Mouse (Mus musculus) embryonic facial prominence, embryonic 13.5 days (tissue): ENCODE data around the gene Zp1. TPM values are rescaled to one million over a fixed set of nuclear protein-coding genes. Genes with fewer than 3 reads are reported as not detected.

Experiments
- ATAC-seq: fragments of 200-750 bp; cut with Nextera tagmentation; 2 replicates; pipeline ENCODE4 v1.8.0; 2017; ENCODE audit warnings: low read depth; ENCODE audit not compliant: insufficient number of reproducible peaks, insufficient read depth, low FRiP score, low TSS enrichment
- H3K27ac ChIP-seq: fragments of 300-500 bp; sonication (generic); 2 replicates; pipeline ENCODE4 v1.5.1; 2015; ENCODE audit warnings: moderate library complexity, mild to moderate bottlenecking, inconsistent platforms
- H3K27me3 ChIP-seq: fragments of 300-500 bp; sonication (generic); 2 replicates; pipeline ENCODE4 v1.6.1; 2015; ENCODE audit warnings: mild to moderate bottlenecking, inconsistent platforms
- H3K36me3 ChIP-seq: fragments of 300-500 bp; sonication (generic); 2 replicates; pipeline ENCODE4 v1.6.1; 2015; ENCODE audit warnings: mild to moderate bottlenecking, inconsistent platforms
- H3K4me1 ChIP-seq: fragments of 300-500 bp; sonication (generic); 2 replicates; pipeline ENCODE4 v1.6.1; 2015; ENCODE audit warnings: inconsistent platforms
- H3K4me2 ChIP-seq: fragments of 300-500 bp; sonication (generic); 2 replicates; pipeline ENCODE4 v1.6.1; 2015; ENCODE audit warnings: moderate library complexity, mild to moderate bottlenecking, inconsistent platforms
- H3K4me3 ChIP-seq: fragments of 300-500 bp; sonication (generic); 2 replicates; pipeline ENCODE4 v1.5.1; 2015; ENCODE audit warnings: mild to moderate bottlenecking, inconsistent platforms
- H3K9ac ChIP-seq: fragments of 300-500 bp; sonication (generic); 2 replicates; pipeline ENCODE4 v1.6.1; 2015; ENCODE audit warnings: mild to moderate bottlenecking, inconsistent platforms
- H3K9me3 ChIP-seq: fragments of 300-500 bp; sonication (generic); 2 replicates; pipeline ENCODE4 v1.6.1; 2016; ENCODE audit warnings: inconsistent platforms
- WGBS: fragments of 180-500 bp; shearing (Covaris S2); methylation state at CpG from one replicate; pipeline ENCODE4 v1.1.7; 2015; ENCODE audit warnings: mixed read lengths; 5-methylcytosine and 5-hydroxymethylcytosine counted together
- polyA plus RNA-seq: library from polyadenylated mRNA; unstranded; fragments of >200 nt; fragmentation: Nextera tagmentation; extraction: Ambion mirVana; gene quantifications from 2 replicates; pipeline ENCODE4 v1.2.1, GENCODE M21; 2015

The Zp1 gene
- polyA plus RNA-seq, 1 experiment from 2014 or later, result not detected

GRCm38 (mm10) chr19:10918321-10918991 lies 2.0 kb downstream of the Zp1 start:
- 83% methylated on average over 10 of the region's 10 CpGs for WGBS

GRCm38 (mm10) chr19:10916506-10916905 lies 3.9 kb downstream of the Zp1 start:
- Histone ChIP-seq H3K4me2 (no peak overlapping the region), H3K9me3 (no peaks in the 10 kb centered on the region), H3K27ac (no peak overlapping the region), H3K27me3 (no peaks in the 10 kb centered on the region), H3K4me1 (no peaks in the 10 kb centered on the region), H3K9ac (no peak overlapping the region), H3K4me3 (no peak overlapping the region), H3K36me3 (no peaks in the 10 kb centered on the region)
- no peak for ATAC-seq
- WGBS, result 56% methylated on average over 5 of the region's 5 CpGs

More at GRCm38 (mm10) chr19:10918321-10918991, 2.0 kb downstream of the Zp1 start:
- no peak overlapping the region for H3K9ac ChIP-seq
- H3K4me3 ChIP-seq, result no peak overlapping the region
- H3K4me2 ChIP-seq, result no peak overlapping the region
- H3K4me1 ChIP-seq, result no peaks in the 10 kb centered on the region
- no peaks in the 10 kb centered on the region for H3K27me3 ChIP-seq
- H3K27ac ChIP-seq, result no peak overlapping the region
- no peaks in the 10 kb centered on the region for H3K9me3 ChIP-seq
- H3K36me3 ChIP-seq, result no peaks in the 10 kb centered on the region
- ATAC-seq, result no peak

- Histone ChIP-seq H3K9me3 (no peaks in the 10 kb centered on the region), H3K36me3 (no peaks in the 10 kb centered on the region), H3K4me1 (no peaks in the 10 kb centered on the region), H3K27me3 (no peaks in the 10 kb centered on the region), H3K4me3 (no peak overlapping the region), H3K4me2 (no peak overlapping the region), H3K27ac (no peak overlapping the region), H3K9ac (no peak overlapping the region)
- WGBS, result 76% methylated on average over 2 of the region's 2 CpGs
- no peak for ATAC-seq
These were observed 5.6 kb downstream of the Zp1 start for GRCm38 (mm10) chr19:10914870-10915269.

- Histone ChIP-seq H3K4me2 (no peak overlapping the region), H3K27ac (no peak overlapping the region), H3K4me3 (no peak overlapping the region), H3K9me3 (no peaks in the 10 kb centered on the region), H3K9ac (no peak overlapping the region), H3K4me1 (no peaks in the 10 kb centered on the region), H3K36me3 (no peaks in the 10 kb centered on the region), H3K27me3 (no peaks in the 10 kb centered on the region)
- 64% methylated on average over 7 of the region's 7 CpGs for WGBS
- no peak for ATAC-seq
These were observed 6.1 kb downstream of the Zp1 start for GRCm38 (mm10) chr19:10914291-10914690.

GRCm38 (mm10) chr19:10909087-10909721 lies 11.2 kb downstream of the Zp1 start:
- H3K9me3 ChIP-seq, result no peaks in the 10 kb centered on the region
- H3K27me3 ChIP-seq, result no peaks in the 10 kb centered on the region
- 0 out of 2 replicates have a peak overlapping the region, but pooled peaks have one; percentile 36 for H3K9ac ChIP-seq
- no peak overlapping the region for H3K4me2 ChIP-seq
- no peak overlapping the region for H3K4me3 ChIP-seq
- peak overlapping the region; percentile 62 for H3K27ac ChIP-seq
- ATAC-seq, result no peak
- peaks cover 9% of the 10 kb centered on the region; the same call in 1 of the 2 replicates for H3K4me1 ChIP-seq
- 64% methylated on average over 6 of the region's 6 CpGs for WGBS
- peaks cover 47% of the 10 kb centered on the region for H3K36me3 ChIP-seq

GRCm38 (mm10) chr19:10907891-10908290 lies 12.5 kb downstream of the Zp1 start:
- H3K9ac ChIP-seq, result no peak overlapping the region
- H3K9me3 ChIP-seq, result no peaks in the 10 kb centered on the region
- H3K4me2 ChIP-seq, result no peak overlapping the region
- 57% methylated on average over 3 of the region's 3 CpGs for WGBS
- peaks cover 60% of the 10 kb centered on the region for H3K36me3 ChIP-seq
- peaks cover 9% of the 10 kb centered on the region; the same call in 1 of the 2 replicates for H3K4me1 ChIP-seq
- no peaks in the 10 kb centered on the region for H3K27me3 ChIP-seq
- no peak overlapping the region for H3K4me3 ChIP-seq
- ATAC-seq, result no peak
- no peak overlapping the region for H3K27ac ChIP-seq

GRCm38 (mm10) chr19:10905728-10906000 lies 14.8 kb downstream of the Zp1 start:
- H3K4me2 ChIP-seq, result no peak overlapping the region
- H3K36me3 ChIP-seq, result peaks cover 83% of the 10 kb centered on the region
- no peak for ATAC-seq
- H3K4me1 ChIP-seq, result peaks cover 9% of the 10 kb centered on the region; the same call in 1 of the 2 replicates
- 0 out of 2 replicates have a peak overlapping the region, but pooled peaks have one; percentile 12 for H3K27ac ChIP-seq
- H3K27me3 ChIP-seq, result no peaks in the 10 kb centered on the region
- H3K4me3 ChIP-seq, result no peak overlapping the region
- no peak overlapping the region for H3K9ac ChIP-seq
- H3K9me3 ChIP-seq, result no peaks in the 10 kb centered on the region
- WGBS, result 83% methylated on average over 5 of the region's 5 CpGs

GRCm38 (mm10) chr19:10904927-10905727 lies 15.3 kb downstream of the Zp1 start:
- ATAC-seq, result no peak
- H3K36me3 ChIP-seq, result peaks cover 88% of the 10 kb centered on the region

GRCm38 (mm10) chr19:10904512-10904911 lies 15.9 kb downstream of the Zp1 start:
- 88% methylated on average over 5 of the region's 5 CpGs for WGBS
- H3K4me1 ChIP-seq, result peaks cover 9% of the 10 kb centered on the region; the same call in 1 of the 2 replicates
- H3K4me3 ChIP-seq, result no peak overlapping the region
- H3K36me3 ChIP-seq, result peaks cover 94% of the 10 kb centered on the region
- ATAC-seq, result no peak
- H3K27me3 ChIP-seq, result no peaks in the 10 kb centered on the region
- H3K9me3 ChIP-seq, result no peaks in the 10 kb centered on the region
- H3K9ac ChIP-seq, result no peak overlapping the region
- H3K4me2 ChIP-seq, result no peak overlapping the region
- peak overlapping the region; percentile 22; the same call in 1 of the 2 replicates for H3K27ac ChIP-seq

More at GRCm38 (mm10) chr19:10904927-10905727, 15.3 kb downstream of the Zp1 start:
- no peak overlapping the region for H3K9ac ChIP-seq
- peaks cover 9% of the 10 kb centered on the region; the same call in 1 of the 2 replicates for H3K4me1 ChIP-seq
- H3K9me3 ChIP-seq, result no peaks in the 10 kb centered on the region
- H3K4me3 ChIP-seq, result no peak overlapping the region
- no peak overlapping the region for H3K4me2 ChIP-seq
- peak overlapping the region; percentile 22; the same call in 1 of the 2 replicates for H3K27ac ChIP-seq
- WGBS, result 63% methylated on average over 7 of the region's 7 CpGs
- no peaks in the 10 kb centered on the region for H3K27me3 ChIP-seq

- 96% methylated on average over 5 of the region's 5 CpGs for WGBS
- H3K36me3 ChIP-seq, result peaks cover 88% of the 10 kb centered on the region
These were observed 19.4 kb downstream of the Zp1 start for GRCm38 (mm10) chr19:10901046-10901445.

GRCm38 (mm10) chr19:10900315-10900714 lies 20.1 kb downstream of the Zp1 start:
- H3K4me3 ChIP-seq, result no peak overlapping the region
- peaks cover 80% of the 10 kb centered on the region for H3K36me3 ChIP-seq
- H3K9me3 ChIP-seq, result no peaks in the 10 kb centered on the region
- H3K27ac ChIP-seq, result no peak overlapping the region
- 87% methylated on average over 6 of the region's 6 CpGs for WGBS
- H3K9ac ChIP-seq, result no peak overlapping the region
- peaks cover 15% of the 10 kb centered on the region for H3K4me1 ChIP-seq
- ATAC-seq, result no peak
- H3K4me2 ChIP-seq, result no peak overlapping the region
- H3K27me3 ChIP-seq, result no peaks in the 10 kb centered on the region

More at GRCm38 (mm10) chr19:10901046-10901445, 19.4 kb downstream of the Zp1 start:
- Histone ChIP-seq H3K27ac (no peak overlapping the region), H3K27me3 (no peaks in the 10 kb centered on the region), H3K9me3 (no peaks in the 10 kb centered on the region), H3K4me2 (no peak overlapping the region), H3K9ac (no peak overlapping the region), H3K4me3 (no peak overlapping the region), H3K4me1 (peaks cover 13% of the 10 kb centered on the region)
- no peak for ATAC-seq
